Mouse (Mus musculus) B cell, adult 2 months (primary cell): ENCODE measurements around the gene Rnf41.

Source experiments
- DNase-seq, 2 experiments: peaks; one replicate each; pipeline ENCODE4 v3.0.0; 2022

The Rnf41 gene

DNA sequence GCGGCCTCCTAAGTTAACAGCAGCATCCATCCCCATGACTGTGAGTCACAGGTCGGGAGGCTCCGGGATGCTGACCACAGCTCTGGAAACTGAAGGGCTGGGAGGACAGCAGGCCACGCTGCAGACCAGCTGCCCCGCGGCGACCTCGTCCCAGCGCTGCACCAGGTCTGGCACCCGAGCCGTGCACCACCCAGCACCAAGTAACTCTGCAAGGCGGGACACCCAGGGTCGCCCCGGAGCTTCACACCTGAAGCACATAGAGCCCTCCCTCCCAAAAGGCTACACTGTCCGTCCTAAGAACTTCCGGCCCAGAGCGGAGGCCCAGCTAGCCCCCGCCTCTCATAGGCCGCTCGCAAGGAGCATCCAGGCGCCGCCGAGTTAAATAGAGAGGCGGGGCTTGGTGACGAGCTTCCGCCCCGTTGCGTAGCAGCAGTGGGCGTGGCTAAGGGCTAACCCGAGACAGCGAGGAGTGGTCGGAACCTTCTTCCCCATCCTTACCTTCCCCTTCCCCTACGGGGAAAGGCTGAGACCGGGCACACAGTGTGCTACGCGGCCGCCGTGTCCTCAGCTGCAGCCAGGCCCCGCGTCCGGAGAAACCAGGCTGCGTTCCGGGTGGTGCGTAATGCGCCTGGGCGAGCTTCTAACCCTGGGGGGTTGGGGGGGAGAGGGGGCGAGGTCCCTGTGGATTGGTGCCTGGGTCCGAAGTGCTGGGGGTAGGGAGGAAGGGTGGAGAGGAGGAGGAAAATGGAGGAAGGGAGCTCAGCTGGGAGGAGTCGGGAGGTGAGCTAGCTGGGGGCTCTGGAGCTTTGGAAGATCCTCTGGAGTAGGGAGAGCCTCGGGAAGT, at the start of gene Rnf41, which contains the start of gene Nabp2:
Gene Rnf41 (plus strand): TSS at position 447 of the 844 bp plus-strand sequence.
Gene Nabp2 (minus strand): TSS at position 282 of the 844 bp plus-strand sequence.
- DNase-seq, result peak; percentile 98

DNA sequence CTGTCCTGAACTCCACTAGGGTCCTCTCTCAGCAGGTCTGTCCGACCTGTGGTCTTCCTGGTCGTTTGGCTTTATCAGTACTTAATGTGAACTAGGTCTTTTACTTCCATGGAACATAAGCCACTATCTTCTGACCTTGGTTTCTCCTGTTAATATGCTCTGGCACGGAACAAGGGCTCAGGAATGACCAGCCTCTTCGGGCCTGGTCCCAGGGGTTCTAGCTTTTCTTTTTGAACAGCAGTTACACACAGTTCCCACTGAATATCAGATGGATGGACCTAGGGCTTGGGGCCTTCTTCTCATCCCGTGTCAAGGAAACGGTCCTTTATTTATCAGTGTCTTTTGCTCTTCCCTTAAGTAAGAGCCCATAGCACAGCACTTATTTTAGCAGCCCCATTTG, 49.6 kb upstream of the Rnf41 start:
- DNase-seq, result no peak

DNA sequence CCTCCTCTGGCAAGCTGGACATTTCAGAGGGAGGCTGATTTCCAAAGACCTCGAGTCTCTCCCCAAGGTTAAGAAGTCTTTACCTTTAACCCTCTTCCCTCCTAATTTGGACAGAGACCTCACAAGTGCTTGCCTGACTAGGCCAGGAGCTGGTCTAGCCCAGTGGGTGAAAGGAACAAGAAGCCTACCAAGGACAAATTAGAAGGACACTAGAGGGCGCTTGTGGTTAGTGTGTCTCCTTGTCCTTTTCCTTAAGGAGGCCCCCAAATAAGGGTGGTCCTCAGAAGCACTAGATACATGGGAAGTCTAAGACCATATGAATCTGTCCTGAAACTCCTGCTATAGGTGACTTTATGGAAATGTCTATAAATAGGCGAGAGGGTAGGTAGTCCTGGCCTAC, 48.9 kb upstream of the Rnf41 start:
- peak; percentile 21 to 26 for DNase-seq

DNA sequence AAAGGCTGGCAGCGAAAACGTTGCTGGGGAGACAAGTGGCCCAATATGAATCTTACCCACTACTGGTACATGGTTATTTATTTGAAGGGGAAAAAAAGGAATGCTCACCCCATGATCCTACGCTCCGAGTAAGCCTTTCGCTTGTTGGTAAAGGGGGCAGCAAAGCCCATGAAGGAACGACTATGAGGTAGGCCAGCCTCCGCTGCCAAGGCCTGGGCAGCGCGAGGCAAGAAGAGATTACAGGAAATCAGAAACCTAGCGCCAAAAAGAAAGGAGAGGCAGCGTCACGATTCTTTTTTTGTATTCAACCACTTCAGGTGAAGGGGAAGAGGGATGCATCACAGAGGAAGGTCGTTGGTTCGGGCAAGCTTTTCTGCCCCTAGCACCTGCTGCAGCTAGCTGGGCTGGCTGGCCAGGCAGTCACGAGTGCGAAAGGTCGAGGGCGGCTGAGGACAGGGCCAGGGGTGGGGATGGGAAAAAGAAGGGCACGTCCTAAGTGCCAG, 43.5 kb upstream of the Rnf41 start:
- DNase-seq, result no peak

DNA sequence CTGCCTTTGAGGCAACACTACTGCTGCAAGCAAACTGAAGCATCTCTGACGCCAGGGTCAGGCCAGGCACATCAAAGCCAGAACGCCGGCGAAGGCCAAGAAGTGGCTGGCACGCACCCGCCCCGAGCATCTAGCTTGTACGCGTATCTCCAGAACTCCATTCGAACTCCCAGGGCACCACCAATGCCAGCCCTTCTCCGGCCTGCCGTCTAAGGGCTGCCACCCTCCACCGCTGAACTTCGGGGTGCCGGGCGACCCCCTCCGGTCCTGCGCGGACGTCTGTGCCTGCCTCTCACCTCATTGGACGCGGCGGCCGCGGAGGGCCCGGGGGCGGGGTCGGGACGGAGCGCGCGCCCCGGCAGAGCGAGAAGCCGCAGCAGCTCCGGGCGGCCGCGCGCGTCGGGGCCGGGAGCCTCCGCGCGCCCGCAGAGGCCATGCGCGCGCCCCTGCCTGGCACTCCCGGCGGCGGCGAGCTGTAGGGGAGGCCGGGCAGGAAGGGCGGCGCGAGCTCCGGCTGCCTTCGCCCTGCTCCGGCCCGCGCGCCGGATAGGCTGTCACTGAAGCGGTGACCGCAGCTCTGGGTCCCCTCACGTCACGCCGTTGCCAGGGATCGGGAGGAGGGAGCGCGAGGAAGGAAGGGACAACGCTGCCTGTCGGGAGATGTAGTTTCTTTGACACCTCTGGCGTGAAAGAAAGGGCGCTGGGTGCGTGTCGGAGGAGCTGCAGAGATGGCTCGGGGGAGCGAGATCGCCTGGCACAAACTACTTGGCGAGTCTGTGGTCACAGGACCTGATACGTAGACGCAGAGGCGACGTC, 42.8 kb upstream of the Rnf41 start, which contains the start of gene Coq10a:
Gene Coq10a (minus strand): TSS at position 596 of the 816 bp plus-strand sequence.
- peak; percentile 90 to 91 for DNase-seq

DNA sequence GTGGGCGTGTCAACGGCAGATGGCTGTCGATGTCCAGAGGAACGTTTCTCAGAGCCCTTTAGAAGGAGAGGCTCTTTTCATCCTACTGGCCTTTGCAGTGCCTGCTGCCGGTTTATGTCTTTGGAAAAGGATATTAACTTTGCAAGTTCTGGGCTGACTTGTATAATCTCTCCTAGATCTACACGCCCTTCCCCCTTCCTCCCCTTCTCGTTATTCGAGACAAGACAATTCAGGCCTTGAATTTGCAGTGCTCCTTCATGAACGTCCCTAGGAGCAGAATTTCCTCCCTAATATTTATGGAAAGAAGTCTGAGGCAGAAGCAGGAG, 42.3 kb upstream of the Rnf41 start:
- no peak for DNase-seq

DNA sequence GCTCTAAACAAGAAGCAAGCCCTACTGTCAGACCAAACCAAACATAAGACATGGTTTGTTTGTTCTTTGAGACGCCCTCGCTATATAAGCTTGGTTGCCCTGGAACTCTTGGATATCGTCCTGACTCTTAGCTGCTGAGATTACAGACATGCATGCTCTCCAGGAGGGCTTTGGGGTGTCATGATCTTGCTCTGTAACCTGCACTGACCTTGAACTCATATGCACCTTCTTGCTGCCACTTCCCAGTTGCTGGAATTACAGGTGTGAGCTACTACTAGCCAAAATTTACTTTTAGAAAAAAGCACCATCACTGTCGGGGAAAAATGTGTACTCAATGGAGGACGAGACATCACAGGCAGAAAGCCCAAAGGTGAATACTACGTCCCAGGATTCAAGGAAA, 41.9 kb upstream of the Rnf41 start:
- no peak for DNase-seq

DNA sequence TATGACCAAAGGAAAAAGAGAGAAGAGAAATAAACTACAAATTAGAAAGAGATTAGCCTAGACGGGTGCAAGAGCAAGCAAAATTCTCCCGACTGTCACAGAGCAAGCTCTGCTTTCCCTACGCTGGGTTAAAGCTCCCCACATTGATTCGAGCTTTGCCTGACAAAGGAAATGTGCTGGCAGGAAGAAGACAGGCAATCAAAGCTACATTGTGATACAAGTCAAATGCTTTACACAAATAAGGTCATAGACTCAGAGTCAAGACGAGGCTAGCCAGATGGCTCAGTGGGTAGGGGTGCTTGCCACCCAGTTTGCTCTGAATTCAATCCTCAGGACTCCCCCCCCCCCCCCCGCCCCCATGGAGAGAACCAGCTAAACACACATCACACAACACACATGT, 41.4 kb upstream of the Rnf41 start:
- no peak for DNase-seq

DNA sequence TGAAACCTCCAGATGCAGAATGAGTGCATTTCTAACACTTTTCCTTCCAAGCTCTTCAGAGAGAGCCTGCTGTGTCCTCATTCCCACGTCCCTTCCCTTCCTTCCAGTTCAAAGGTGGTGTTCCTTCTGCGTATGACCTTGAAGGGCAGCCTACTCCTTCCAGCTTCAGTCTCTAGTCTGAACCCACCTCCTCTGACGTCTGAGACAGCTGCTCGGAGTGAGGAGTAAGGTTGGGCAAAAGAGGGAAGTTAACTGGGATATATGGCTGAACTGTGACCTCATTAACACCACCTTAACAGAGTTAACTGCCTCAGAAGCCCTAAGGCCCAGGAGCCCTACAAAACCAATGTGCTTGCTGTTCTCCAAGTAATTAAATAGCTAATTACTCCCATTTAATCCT, 40.9 kb upstream of the Rnf41 start:
- no peak for DNase-seq

DNA sequence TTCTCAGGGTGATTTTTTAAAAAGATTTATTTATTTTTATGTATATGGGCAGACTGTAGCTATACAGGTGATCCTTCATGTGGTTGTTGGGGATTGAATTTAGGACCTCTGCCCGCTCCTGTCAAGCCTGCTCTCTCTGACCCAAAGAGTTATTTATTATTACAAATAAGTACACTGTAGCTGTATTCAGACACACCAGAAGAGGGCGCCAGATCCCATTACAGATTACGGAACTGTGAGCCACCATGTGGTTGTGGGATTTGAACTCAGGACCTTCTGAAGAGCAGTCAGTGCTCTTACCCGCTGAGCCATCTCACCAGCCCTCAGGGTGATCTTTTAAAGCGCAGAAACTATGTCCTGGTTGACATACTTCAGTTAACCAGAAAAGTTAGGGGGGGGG, 39.3 kb upstream of the Rnf41 start:
- DNase-seq, result peak; percentile 15 to 23

DNA sequence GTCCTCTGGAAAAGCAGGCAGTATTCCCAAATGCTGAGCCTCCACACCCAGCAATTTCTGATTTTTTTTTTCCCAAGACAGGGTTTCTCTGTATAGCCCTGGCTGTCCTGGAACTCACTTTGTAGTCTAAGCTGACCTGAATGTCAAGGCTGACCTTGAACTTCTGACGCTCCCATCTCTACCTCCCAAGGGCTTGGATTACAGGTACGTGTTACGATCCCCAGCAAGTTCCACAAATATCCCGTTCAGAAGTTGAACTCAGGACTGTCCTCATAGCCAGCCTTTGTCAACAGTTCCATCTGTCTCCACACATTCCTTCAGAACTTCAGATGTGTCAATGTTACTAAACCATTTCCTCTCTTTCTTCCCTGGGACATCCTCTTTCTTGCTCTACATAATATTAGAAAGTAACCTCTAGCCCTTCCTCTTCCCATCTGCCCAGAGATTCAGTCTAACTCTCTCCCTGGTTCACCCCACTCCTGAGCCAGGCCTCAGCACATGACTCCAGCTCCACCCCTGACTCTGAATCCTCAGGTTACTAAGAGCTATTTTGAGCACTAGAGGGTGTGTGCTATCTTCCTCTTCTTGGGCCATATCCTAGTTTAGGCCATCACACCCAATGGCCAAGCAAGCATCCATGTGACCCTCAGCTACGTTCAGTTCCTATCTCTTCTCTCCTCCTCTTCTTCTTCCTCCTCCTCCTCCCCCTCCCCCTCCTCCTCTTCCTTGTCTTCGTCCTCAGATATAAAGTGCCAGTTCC, 38.3 kb upstream of the Rnf41 start:
- DNase-seq, result no peak

DNA sequence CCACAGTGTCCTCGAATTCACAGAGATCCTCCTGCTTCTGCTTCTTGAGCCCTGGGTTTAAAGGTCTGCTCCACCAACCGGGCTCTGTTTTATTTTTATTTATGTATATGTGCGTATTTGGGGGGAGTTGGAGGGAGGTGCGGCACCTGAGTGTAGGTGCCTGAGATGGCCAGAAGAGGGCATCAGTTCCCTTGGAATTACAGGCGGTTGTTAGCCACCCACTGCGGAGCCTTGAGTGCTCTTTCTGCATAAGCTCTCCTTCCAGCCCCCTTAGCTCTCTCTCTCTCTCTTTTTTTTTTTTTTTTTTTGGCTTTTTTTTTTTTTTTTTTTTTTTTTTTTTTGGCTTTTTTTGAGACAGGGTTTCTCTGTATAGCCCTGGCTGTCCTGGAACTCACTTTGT, 37.1 kb upstream of the Rnf41 start:
- DNase-seq, result peak; percentile 42 to 47

DNA sequence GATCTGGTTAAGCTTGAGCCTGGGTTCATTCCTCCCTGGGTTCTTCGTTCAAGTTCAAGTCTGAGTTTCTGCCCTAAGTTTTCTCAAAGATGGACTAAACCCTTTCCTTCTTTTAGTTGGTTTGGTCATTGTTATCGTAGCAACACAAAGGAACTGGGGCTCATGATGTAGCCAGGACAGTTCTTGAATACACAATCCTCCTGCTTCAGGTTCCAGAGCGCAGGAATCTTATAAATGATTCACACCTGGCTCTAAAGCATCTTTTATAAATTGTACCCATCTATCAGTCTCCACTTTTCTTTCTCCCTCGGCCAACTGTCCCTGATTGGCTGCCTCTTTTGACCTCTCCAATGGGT, 35.4 kb upstream of the Rnf41 start:
- no peak for DNase-seq

DNA sequence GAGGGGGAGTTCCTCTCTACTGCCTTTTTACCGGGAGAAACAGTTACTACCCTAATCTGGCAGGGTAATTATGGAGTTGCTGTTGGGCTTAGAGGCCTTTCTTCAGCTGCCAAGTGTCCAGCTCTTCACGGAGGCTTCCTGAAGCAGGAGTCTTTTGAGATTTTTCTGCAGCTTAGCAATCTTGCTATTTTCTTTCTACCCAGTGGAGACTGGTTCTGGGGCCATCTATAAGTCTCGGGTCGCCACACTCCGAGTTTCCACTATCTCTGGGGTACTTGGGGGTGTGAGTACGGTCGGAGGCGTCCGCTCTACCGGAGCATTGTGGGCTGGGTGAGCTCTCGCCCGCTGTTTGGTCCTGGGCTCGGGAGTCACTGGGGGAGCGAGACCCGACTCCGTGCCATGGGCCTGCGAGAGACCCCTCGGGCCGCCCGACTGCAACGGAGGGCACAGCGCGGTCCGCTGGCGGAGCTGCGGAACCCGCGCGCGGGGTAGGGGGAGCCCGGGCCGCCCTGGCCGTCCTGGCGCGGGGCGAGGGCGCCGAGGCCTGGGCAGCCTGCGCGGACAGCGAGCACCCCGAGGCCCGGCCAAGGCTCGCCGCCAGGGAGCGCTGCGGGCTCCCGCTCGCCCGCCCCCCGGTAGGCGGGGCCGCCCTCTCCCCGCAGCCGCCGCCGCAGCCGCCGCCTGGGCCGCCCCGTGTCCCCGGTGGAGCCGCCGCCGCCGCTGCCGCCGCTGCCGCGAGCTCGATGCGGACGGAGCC, 34.8 kb upstream of the Rnf41 start, which contains the start of gene Ankrd52:
Gene Ankrd52 (plus strand): TSS at position 661 of the 757 bp plus-strand sequence.
- DNase-seq, result peak; percentile 88 to 93

DNA sequence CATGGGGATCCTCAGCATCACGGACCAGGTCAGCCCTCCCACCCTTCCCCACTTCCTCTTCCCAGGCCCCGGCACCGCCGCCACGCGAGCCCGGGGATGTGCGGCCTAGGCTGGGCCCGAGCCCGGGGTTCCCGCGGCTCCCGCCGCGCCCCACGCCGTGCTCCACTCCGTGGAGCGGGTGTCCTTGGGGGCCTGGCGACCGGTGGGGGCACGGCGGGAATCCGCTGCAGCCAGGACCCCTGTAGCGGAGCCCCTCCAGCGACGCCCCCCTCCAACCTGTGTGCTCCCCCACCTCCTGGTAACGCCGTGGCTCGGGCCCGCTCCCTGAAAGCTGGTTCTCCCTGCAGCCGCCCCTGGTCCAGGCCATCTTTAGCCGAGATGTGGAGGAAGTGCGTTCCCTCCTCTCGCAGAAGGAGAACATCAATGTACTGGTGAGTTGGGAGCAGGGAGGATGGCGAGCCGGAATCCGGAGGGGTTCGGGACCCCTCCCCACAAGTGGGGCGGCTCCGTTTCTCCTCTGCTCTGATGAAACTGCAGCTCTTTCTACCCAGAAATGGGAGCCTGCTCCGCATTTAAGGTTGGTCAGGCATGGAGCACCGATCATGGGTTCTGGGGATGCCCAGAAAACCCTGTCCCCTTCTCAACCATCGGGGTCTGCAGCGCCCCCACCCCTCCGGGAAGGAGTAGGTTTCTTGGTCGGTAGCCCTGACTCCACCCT, 34.1 kb upstream of the Rnf41 start:
- no peak for DNase-seq

DNA sequence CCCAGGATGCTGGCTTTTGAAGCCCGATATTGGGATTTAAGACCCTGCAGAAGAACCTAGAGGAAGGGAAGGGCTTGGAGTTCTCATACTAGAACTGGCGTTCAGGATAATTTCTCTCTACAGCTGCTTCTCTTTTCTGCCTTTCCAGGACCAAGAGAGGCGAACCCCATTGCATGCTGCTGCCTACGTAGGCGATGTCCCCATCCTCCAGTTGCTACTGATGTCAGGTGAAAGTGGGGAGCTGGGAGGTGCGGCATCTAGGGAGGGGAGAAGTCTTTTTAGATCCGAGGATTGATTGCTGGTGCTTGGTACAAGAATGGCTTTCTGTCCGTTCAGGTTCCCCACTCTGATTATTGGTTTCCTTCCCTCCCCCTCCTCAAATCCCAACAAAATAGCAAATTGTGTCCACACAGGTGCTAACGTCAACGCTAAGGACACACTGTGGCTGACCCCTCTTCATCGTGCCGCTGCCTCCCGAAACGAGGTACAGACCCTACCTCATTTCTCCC, 33.5 kb upstream of the Rnf41 start:
- no peak for DNase-seq

DNA sequence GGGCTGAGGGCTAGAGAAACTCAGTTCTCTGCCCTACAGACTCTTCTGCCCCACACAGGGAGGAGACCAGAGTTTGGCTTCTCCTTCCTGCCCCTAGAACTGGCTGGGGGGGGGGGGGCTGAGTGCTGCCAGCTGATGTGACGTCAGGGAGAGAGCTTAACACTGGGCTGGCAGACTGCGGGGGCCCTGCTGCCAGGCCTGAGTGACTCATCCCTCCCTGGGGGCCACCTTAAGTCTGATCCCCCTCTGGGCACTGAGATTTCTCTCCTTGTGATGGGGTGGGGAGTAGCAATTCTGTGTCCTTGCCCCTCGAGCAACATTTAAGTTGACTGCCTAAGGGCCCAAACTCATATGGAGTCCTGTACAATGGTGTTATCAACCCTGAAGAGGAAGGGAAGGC, 33.0 kb upstream of the Rnf41 start:
- DNase-seq, result no peak

DNA sequence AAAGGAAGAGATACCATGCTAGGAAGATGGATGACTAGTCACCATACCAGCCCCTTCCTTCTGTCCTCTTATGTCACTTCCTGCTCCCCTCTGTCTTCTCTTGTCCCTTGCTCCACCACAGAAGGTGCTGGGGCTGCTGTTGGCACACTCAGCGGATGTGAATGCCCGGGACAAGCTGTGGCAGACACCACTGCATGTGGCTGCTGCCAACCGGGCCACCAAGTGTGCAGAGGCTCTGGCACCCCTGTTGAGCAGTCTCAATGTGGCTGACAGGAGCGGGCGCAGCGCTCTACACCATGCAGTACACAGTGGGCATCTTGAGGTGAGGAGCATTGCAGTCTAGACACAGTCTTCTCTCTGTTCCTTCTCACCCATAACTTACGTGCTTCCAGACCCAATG, 32.2 kb upstream of the Rnf41 start:
- no peak for DNase-seq

DNA sequence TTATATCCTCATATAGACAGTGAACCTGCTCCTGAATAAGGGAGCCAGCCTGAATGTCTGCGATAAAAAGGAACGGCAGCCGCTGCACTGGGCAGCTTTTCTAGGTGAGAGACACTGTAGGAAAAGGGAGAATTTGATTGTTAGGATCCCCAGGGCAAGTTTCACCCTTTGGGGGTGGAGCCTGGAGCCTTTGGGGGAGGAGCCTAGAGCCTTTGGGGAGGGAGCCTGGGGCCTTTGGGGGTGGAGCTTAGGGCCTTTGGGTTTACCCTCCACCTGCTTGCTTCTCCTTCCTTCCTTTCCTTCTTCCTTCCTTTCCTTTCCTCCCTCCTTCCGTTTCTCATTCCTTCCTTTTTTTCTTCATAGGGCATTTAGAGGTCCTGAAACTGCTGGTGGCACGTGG, 30.9 kb upstream of the Rnf41 start:
- DNase-seq, result peak; percentile 63 to 64

DNA sequence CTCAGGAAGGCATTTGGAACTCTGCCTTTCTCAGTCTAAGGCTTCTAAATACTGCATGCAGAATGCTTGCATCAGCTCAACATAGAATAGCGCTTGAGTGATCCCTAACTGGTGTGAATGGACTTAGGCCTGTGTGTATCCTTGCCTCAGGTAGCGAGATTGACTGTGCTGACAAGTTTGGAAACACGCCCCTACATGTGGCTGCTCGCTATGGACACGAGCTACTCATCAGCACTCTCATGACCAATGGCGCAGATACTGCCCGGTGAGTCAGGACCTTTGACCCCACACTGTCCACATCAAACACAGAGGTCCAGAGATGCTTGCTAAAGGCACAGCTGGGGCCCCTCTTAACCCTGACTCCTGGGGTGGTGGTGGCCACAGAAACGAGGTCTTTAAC, 29.0 kb upstream of the Rnf41 start:
- no peak for DNase-seq

DNA sequence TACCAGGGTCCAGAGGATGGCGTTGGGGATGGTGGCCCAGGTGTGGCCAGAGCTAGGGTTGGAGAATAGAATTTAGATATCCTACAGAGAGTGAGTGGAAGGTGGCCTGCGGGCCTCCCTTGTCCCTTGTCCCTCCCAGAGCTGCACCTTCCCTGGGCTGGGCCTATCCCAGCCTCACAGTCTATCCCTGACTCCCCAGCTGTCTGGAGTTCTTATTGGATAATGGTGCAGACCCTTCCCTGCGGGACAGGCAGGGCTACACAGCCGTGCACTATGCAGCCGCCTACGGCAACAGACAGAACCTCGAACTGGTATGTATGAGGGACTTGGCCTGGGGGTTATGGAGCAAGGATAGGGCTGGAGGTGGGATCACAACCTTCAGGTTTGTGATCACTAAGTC, 25.6 kb upstream of the Rnf41 start:
- no peak for DNase-seq
